Mouse (Mus musculus): ENCODE data around the gene Slc7a1. TPM values are rescaled to one million over a fixed set of nuclear protein-coding genes. Genes with fewer than 3 reads are reported as not detected.

The Slc7a1 gene
- polyA plus RNA-seq, 1 experiment from 2014 or later: 43.8 TPM

DNA sequence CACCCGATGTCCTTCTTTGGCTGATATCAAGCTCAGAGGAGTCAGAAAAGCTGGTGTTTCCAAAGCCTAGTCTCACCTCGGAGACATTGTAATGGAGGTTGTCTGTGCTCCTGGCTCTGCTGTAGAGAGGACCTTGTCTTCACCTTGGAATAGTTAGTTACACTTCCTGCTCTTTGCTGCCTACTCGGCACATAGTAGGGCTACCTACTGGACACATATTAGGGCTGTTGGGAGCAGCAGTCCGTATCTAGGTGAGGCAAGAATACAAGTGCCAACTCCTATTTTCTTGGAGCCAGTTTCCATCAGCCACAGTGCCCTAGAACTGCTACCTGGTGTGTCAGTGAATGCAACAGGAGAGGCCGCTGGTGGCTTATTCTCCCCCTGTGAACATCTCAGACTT is 112.2 kb downstream of the Slc7a1 start:
- ATAC-seq (replicated peaks; ENCODE audit: low FRiP score, low TSS enrichment, low read depth) (no peak), DNase-seq (ENCODE audit: low spot score) (no peak)
- Histone ChIP-seq H3K36me3 (ENCODE audit: control insufficient read depth, insufficient read depth, low read length) (no peaks in the 10 kb centered on the region), H3K4me1 (replicated peaks; ENCODE audit: control insufficient read depth, insufficient read depth, low read length) (no peaks in the 10 kb centered on the region), H3K4me3 (ENCODE audit: low read depth, low read length) (no peak overlapping the region), H3K4me2 (ENCODE audit: low read length) (no peak overlapping the region), H3K27me3 (replicated peaks; ENCODE audit: control insufficient read depth, insufficient read depth, low read length) (no peaks in the 10 kb centered on the region), H3K9ac (ENCODE audit: low read length) (no peak overlapping the region), H3K27ac (ENCODE audit: low read depth) (no peak overlapping the region), H3K9me3 (ENCODE audit: control insufficient read depth, low read length) (no peaks in the 10 kb centered on the region)
- WGBS: 93% methylated on average over 5 of the region's 5 CpGs

DNA sequence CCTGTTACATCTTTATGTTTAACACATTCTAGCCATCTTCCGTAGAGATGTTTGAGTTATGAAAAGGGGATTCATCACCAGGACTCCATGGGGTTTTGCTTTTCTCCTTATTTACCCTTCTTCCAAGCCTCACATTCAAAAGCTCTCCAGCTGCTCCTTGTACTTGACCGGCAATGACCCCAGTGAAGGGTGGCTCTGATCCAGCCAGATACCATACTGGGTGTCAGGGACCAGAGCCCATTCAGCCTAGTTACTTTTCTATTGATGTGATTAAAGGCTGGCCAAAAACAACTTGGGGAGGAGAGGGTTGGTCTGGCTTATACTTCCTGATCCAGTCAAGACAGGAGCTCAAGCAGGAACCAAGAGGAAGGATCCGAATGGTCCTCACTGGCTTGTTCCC is 116.1 kb downstream of the Slc7a1 start:
- H3K4me2 ChIP-seq (ENCODE audit: low read length): no peak overlapping the region
- DNase-seq (ENCODE audit: low spot score) (no peak), ATAC-seq (replicated peaks; ENCODE audit: low FRiP score, low TSS enrichment, low read depth) (no peak)
- no peak overlapping the region for H3K9ac ChIP-seq (ENCODE audit: low read length)
- 88% methylated on average over 3 of the region's 3 CpGs for WGBS
- no peak overlapping the region for H3K27ac ChIP-seq (ENCODE audit: low read depth)
- no peaks in the 10 kb centered on the region; the same call in 1 of the 2 replicates for H3K36me3 ChIP-seq (ENCODE audit: control insufficient read depth, insufficient read depth, low read length)
- no peaks in the 10 kb centered on the region for H3K4me1 ChIP-seq (replicated peaks; ENCODE audit: control insufficient read depth, insufficient read depth, low read length)
- no peaks in the 10 kb centered on the region for H3K27me3 ChIP-seq (replicated peaks; ENCODE audit: control insufficient read depth, insufficient read depth, low read length)
- H3K4me3 ChIP-seq (ENCODE audit: low read depth, low read length): no peak overlapping the region
- H3K9me3 ChIP-seq (ENCODE audit: control insufficient read depth, low read length): no peaks in the 10 kb centered on the region

DNA sequence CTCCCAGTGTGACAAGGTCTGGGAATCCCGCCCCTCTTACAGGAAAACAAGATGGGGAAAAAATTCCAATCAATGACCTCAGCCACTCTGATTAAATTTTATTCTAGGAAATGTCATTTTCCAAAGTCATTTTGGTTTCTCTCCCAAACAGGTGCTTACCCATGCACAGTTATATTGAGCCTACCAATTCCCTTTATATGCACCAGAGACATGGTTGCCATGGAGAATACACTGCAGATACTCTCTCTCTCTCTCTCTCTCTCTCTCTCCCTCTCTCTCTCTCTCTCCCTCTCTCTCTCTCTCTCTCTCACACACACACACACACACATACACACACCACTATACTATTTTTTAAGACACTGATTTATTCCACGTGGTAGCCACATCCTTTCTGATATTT is 116.5 kb downstream of the Slc7a1 start:
- no peaks in the 10 kb centered on the region for H3K4me1 ChIP-seq (replicated peaks; ENCODE audit: control insufficient read depth, insufficient read depth, low read length)
- 69% methylated on average over 2 of the region's 2 CpGs for WGBS

GRCm38 (mm10) chr5:148282631-148283030 is 117.1 kb downstream of the Slc7a1 start:
- no peak overlapping the region for H3K27ac ChIP-seq (ENCODE audit: low read depth)
- no peak overlapping the region for H3K9ac ChIP-seq (ENCODE audit: low read length)
- no peak for DNase-seq (ENCODE audit: low spot score)
- no peaks in the 10 kb centered on the region for H3K27me3 ChIP-seq (replicated peaks; ENCODE audit: control insufficient read depth, insufficient read depth, low read length)
- H3K36me3 ChIP-seq (ENCODE audit: control insufficient read depth, insufficient read depth, low read length): no peaks in the 10 kb centered on the region; the same call in 1 of the 2 replicates
- no peaks in the 10 kb centered on the region for H3K9me3 ChIP-seq (ENCODE audit: control insufficient read depth, low read length)
- ATAC-seq (replicated peaks; ENCODE audit: low FRiP score, low TSS enrichment, low read depth): no peak
- no peaks in the 10 kb centered on the region for H3K4me1 ChIP-seq (replicated peaks; ENCODE audit: control insufficient read depth, insufficient read depth, low read length)
- H3K4me3 ChIP-seq (ENCODE audit: low read depth, low read length): no peak overlapping the region
- 89% methylated on average over 5 of the region's 5 CpGs for WGBS
- H3K4me2 ChIP-seq (ENCODE audit: low read length): no peak overlapping the region

More for the DNA sequence above, 116.5 kb downstream of the Slc7a1 start:
- H3K4me2 ChIP-seq (ENCODE audit: low read length): no peak overlapping the region
- no peak for DNase-seq (ENCODE audit: low spot score)
- H3K4me3 ChIP-seq (ENCODE audit: low read depth, low read length): no peak overlapping the region
- no peak overlapping the region for H3K9ac ChIP-seq (ENCODE audit: low read length)
- no peaks in the 10 kb centered on the region for H3K9me3 ChIP-seq (ENCODE audit: control insufficient read depth, low read length)
- no peaks in the 10 kb centered on the region; the same call in 1 of the 2 replicates for H3K36me3 ChIP-seq (ENCODE audit: control insufficient read depth, insufficient read depth, low read length)
- ATAC-seq (replicated peaks; ENCODE audit: low FRiP score, low TSS enrichment, low read depth): no peak
- no peaks in the 10 kb centered on the region for H3K27me3 ChIP-seq (replicated peaks; ENCODE audit: control insufficient read depth, insufficient read depth, low read length)
- no peak overlapping the region for H3K27ac ChIP-seq (ENCODE audit: low read depth)

DNA sequence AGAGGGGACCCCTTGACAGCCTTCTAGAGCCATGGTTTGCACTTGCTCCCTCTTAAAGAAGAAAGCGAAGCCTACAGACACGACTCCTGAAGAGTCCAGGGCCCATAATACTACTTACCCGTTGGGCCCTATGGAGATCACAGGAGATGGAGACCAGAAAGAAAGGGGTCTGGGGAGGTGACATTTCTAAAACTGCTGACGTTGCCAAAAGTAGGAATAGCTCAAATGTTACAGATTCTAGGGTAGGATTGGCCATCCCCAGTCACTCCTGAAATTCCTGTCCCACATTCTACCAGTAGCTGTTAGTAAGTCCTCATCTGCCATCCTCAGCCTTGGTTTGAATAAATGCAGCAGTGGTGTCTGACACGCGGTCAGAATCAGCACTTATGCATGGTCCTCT is 117.6 kb downstream of the Slc7a1 start:
- WGBS: 87% methylated on average over 6 of the region's 6 CpGs
- H3K4me1 ChIP-seq (replicated peaks; ENCODE audit: control insufficient read depth, insufficient read depth, low read length): no peaks in the 10 kb centered on the region
- DNase-seq (ENCODE audit: low spot score): no peak
- no peak overlapping the region for H3K4me2 ChIP-seq (ENCODE audit: low read length)
- no peaks in the 10 kb centered on the region for H3K9me3 ChIP-seq (ENCODE audit: control insufficient read depth, low read length)
- no peak for ATAC-seq (replicated peaks; ENCODE audit: low FRiP score, low TSS enrichment, low read depth)
- H3K9ac ChIP-seq (ENCODE audit: low read length): no peak overlapping the region
- H3K27me3 ChIP-seq (replicated peaks; ENCODE audit: control insufficient read depth, insufficient read depth, low read length): no peaks in the 10 kb centered on the region
- H3K36me3 ChIP-seq (ENCODE audit: control insufficient read depth, insufficient read depth, low read length): no peaks in the 10 kb centered on the region; the same call in 1 of the 2 replicates
- H3K4me3 ChIP-seq (ENCODE audit: low read depth, low read length): no peak overlapping the region
- H3K27ac ChIP-seq (ENCODE audit: low read depth): no peak overlapping the region

DNA sequence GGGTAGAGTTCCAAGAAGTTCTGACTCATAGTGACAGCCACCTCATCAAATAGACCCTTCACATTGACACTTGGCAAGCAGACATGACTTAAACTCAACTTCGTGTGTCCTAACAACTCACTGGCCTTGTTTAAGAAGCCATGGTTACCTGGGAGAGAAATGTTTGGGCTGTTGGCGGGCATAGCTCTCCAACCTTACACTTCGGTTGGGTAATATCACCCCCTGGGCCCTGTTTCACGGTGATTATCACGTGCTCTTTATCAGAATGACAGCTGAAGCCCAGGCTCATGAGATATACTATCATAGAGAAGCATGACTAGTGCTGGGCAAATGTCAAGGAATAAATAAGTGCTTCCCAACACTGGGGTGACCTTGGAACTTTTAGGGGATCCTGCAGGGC is 119.4 kb downstream of the Slc7a1 start:
- Histone ChIP-seq H3K9me3 (ENCODE audit: control insufficient read depth, low read length) (no peaks in the 10 kb centered on the region), H3K4me3 (ENCODE audit: low read depth, low read length) (no peak overlapping the region), H3K4me1 (replicated peaks; ENCODE audit: control insufficient read depth, insufficient read depth, low read length) (no peaks in the 10 kb centered on the region), H3K27ac (ENCODE audit: low read depth) (no peak overlapping the region), H3K36me3 (ENCODE audit: control insufficient read depth, insufficient read depth, low read length) (no peaks in the 10 kb centered on the region; the same call in 1 of the 2 replicates), H3K27me3 (replicated peaks; ENCODE audit: control insufficient read depth, insufficient read depth, low read length) (no peaks in the 10 kb centered on the region), H3K4me2 (ENCODE audit: low read length) (no peak overlapping the region), H3K9ac (ENCODE audit: low read length) (no peak overlapping the region)
- WGBS: 77% methylated on average over 5 of the region's 5 CpGs
- DNase-seq (ENCODE audit: low spot score) (no peak), ATAC-seq (replicated peaks; ENCODE audit: low FRiP score, low TSS enrichment, low read depth) (no peak)

GRCm38 (mm10) chr5:148278233-148278632 is 121.5 kb downstream of the Slc7a1 start:
- Histone ChIP-seq H3K4me3 (ENCODE audit: low read depth, low read length) (no peak overlapping the region), H3K27me3 (replicated peaks; ENCODE audit: control insufficient read depth, insufficient read depth, low read length) (no peaks in the 10 kb centered on the region), H3K4me2 (ENCODE audit: low read length) (no peak overlapping the region), H3K36me3 (ENCODE audit: control insufficient read depth, insufficient read depth, low read length) (no peaks in the 10 kb centered on the region; the same call in 1 of the 2 replicates), H3K27ac (ENCODE audit: low read depth) (no peak overlapping the region), H3K9me3 (ENCODE audit: control insufficient read depth, low read length) (no peaks in the 10 kb centered on the region), H3K4me1 (replicated peaks; ENCODE audit: control insufficient read depth, insufficient read depth, low read length) (no peaks in the 10 kb centered on the region), H3K9ac (ENCODE audit: low read length) (no peak overlapping the region)
- WGBS: 67% methylated on average over 8 of the region's 8 CpGs
- ATAC-seq (replicated peaks; ENCODE audit: low FRiP score, low TSS enrichment, low read depth): peak; percentile 25; the same call in 1 of the 2 replicates
- no peak for DNase-seq (ENCODE audit: low spot score)

Other genes with a start within 250 kb of the Slc7a1 start
- gene Ubl3, start 152.9 kb upstream of the Slc7a1 start, polyA plus RNA-seq (2014; fragmentation: Nextera tagmentation; extraction: Ambion mirVana): 69.3 and 75.4 TPM in 2 replicates

Measured in intestine, embryonic 14.5 days (tissue).